Mouse (Mus musculus) heart, embryonic 11.5 days (tissue): ENCODE measurements at regions not wholly inside any gene's neighbourhood (a gene's known extent, or its start where the extent isn't known, plus 50 kb on each side); places are given as distances from the start of the nearest gene placed in this dataset.

Source experiments
- ATAC-seq: fragments of 200-750 bp; cut with Nextera tagmentation; replicated peaks from 2 replicates; pipeline ENCODE4 v1.8.0; 2017; ENCODE audit warnings: moderate library complexity; ENCODE audit not compliant: insufficient number of reproducible peaks, low FRiP score, low TSS enrichment
- H3K27ac ChIP-seq: fragments of 300-500 bp; sonication (generic); 2 replicates; pipeline ENCODE4 v1.5.1; 2014; ENCODE audit warnings: mild to moderate bottlenecking, low read depth, low read length
- H3K27me3 ChIP-seq: fragments of 300-500 bp; sonication (generic); 2 replicates; pipeline ENCODE4 v1.6.1; 2014; ENCODE audit warnings: mild to moderate bottlenecking, low read length, mixed read lengths; ENCODE audit not compliant: control insufficient read depth, insufficient read depth
- H3K36me3 ChIP-seq: fragments of 300-500 bp; sonication (generic); 2 replicates; pipeline ENCODE4 v1.6.1; 2014; ENCODE audit warnings: mild to moderate bottlenecking, low read length, moderate library complexity, mixed read lengths; ENCODE audit not compliant: control insufficient read depth, insufficient read depth
- H3K4me1 ChIP-seq: fragments of 300-500 bp; sonication (generic); 2 replicates; pipeline ENCODE4 v1.6.1; 2014; ENCODE audit warnings: low read length; ENCODE audit not compliant: control insufficient read depth, insufficient read depth
- H3K4me2 ChIP-seq: fragments of 300-500 bp; sonication (generic); 2 replicates; pipeline ENCODE4 v1.6.1; 2014; ENCODE audit warnings: mild to moderate bottlenecking, moderate library complexity
- H3K4me3 ChIP-seq: fragments of 300-500 bp; sonication (generic); 2 replicates; pipeline ENCODE4 v1.5.1; 2014; ENCODE audit warnings: low read depth, low read length
- H3K9ac ChIP-seq: fragments of 300-500 bp; sonication (generic); 2 replicates; pipeline ENCODE4 v1.6.1; 2014; ENCODE audit warnings: mild to moderate bottlenecking, low read depth, low read length, moderate library complexity
- H3K9me3 ChIP-seq: fragments of 300-500 bp; sonication (generic); replicated peaks from 2 replicates; pipeline ENCODE4 v1.6.1; 2016; ENCODE audit warnings: low read length; ENCODE audit not compliant: control insufficient read depth
- WGBS: fragments of 180-500 bp; shearing (Covaris S2); extraction: QIAGEN DNeasy Blood & Tissue Kit; methylation state at CpG from one replicate; pipeline ENCODE4 v1.1.7; 2014; ENCODE audit not compliant: insufficient replicate concordance; 5-methylcytosine and 5-hydroxymethylcytosine counted together

GRCm38 (mm10) chr3:147532196-147532595, 680.0 kb downstream of the Ttll7 start:
- Histone ChIP-seq H3K27ac (no peak overlapping the region), H3K27me3 (no peaks in the 10 kb centered on the region), H3K9ac (no peak overlapping the region), H3K36me3 (no peaks in the 10 kb centered on the region), H3K4me1 (no peaks in the 10 kb centered on the region), H3K9me3 (no peaks in the 10 kb centered on the region), H3K4me2 (no peak overlapping the region), H3K4me3 (no peak overlapping the region)
- WGBS, result 76% methylated on average over 2 of the region's 2 CpGs
- no peak for ATAC-seq

GRCm38 (mm10) chr3:147531608-147532180, 679.5 kb downstream of the Ttll7 start:
- Histone ChIP-seq H3K27ac (no peak overlapping the region), H3K9me3 (no peaks in the 10 kb centered on the region), H3K27me3 (no peaks in the 10 kb centered on the region), H3K4me1 (no peaks in the 10 kb centered on the region), H3K9ac (no peak overlapping the region), H3K4me3 (no peak overlapping the region), H3K36me3 (no peaks in the 10 kb centered on the region), H3K4me2 (no peak overlapping the region)
- ATAC-seq, result no peak
- 67% methylated on average over 6 of the region's 6 CpGs for WGBS
